Mouse (Mus musculus): ENCODE measurements around the gene Rab24. TPM values are rescaled to one million over a fixed set of nuclear protein-coding genes. Genes with fewer than 3 reads are reported as not detected.

Rab24 gene
- total and polyA plus RNA-seq, 3 experiments, result 67.7 to 136 (median 70.2) TPM

DNA sequence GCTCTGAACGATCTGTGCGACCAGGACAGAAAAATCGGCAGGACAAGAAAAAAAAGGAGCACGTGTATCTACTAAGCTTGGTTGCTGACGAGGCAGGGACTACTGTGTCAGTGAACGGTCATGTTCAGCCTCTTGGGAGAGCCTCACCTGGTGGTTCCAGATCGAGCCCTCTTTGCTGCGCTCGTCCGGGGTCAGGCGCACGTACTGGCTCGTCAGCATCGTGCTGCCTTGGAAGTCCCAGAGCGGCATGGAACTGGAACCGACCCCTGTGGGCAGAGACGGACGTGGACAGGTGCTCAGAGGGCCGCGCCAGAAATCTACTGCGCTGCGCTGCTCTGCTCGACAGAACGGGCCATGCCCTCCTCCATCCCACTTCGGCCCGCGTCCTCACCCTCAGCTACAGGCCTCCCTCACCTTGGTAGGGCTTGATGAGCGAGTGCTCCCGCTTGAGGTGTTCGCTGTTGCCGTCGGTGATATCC lies 40.3 kb upstream of the Rab24 start:
- peaks cover 48% of the 10 kb centered on the region for H3K4me1 ChIP-seq (ENCODE audit: insufficient read depth, low read depth, low read length)
- no peak for TF ChIP-seq GATA2 (IDR thresholded peaks at IDR 0.05; ENCODE audit: borderline replicate concordance, low read depth, low read length)
- TF ChIP-seq CTCF (IDR thresholded peaks at IDR 0.05; ENCODE audit: low read depth, low read length), result no peak
- no peak for TF ChIP-seq TAL1 (conservative IDR thresholded peaks at IDR 0.05; ENCODE audit: low read depth, low read length)
- TF ChIP-seq GATA1 (IDR thresholded peaks at IDR 0.05; ENCODE audit: borderline replicate concordance, low read length), result no peak
- TF ChIP-seq POLR2AphosphoS5 (IDR thresholded peaks at IDR 0.05; ENCODE audit: insufficient replicate concordance, low read depth, low read length), result no peak
- peaks cover 44% of the 10 kb centered on the region for H3K36me3 ChIP-seq (replicated peaks)

DNA sequence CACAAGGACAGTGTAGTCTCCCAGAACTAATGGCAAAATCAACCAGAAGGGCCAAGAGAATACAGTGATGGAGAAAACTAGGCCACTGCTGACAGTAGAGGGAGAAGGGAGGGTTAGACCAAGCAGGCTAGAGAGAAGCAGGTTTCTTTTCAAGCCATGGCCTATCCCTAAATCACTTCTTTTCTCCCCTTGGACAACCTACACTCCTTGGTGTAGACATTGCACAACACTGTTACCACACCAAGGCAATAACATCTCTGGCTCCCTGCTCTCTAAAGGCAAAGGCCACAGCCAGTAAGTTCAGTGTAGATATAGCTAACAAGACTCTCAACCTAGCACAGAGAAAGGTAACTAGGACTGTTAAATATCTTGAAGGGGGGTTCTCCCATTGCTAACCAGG lies 39.4 kb upstream of the Rab24 start:
- ATAC-seq (ENCODE audit: extremely low read depth, insufficient number of reproducible peaks, low FRiP score, poor library complexity, severe bottlenecking), result no peak
- TF ChIP-seq TAL1 (conservative IDR thresholded peaks at IDR 0.05; ENCODE audit: low read depth, low read length) (no peak), GATA2 (IDR thresholded peaks at IDR 0.05; ENCODE audit: borderline replicate concordance, low read depth, low read length) (no peak), POLR2AphosphoS5 (IDR thresholded peaks at IDR 0.05; ENCODE audit: insufficient replicate concordance, low read depth, low read length) (no peak), CTCF (IDR thresholded peaks at IDR 0.05; ENCODE audit: low read depth, low read length) (no peak), GATA1 (IDR thresholded peaks at IDR 0.05; ENCODE audit: borderline replicate concordance, low read length) (no peak)
- H3K36me3 ChIP-seq (replicated peaks), result peaks cover 52% of the 10 kb centered on the region
- no peaks in the 10 kb centered on the region for H3K27me3 ChIP-seq (ENCODE audit: insufficient read depth, low read length)
- peaks cover 53% of the 10 kb centered on the region for H3K4me1 ChIP-seq (ENCODE audit: insufficient read depth, low read depth, low read length)
- H3K4me3 ChIP-seq (ENCODE audit: low read depth, low read length), result peak overlapping the region; percentile 100
- H3K9me3 ChIP-seq (replicated peaks), result no peaks in the 10 kb centered on the region
- DNase-seq (ENCODE audit: low spot score), result no peak

More for the DNA sequence above, 40.3 kb upstream of the Rab24 start:
- DNase-seq (ENCODE audit: low spot score), result no peak
- Histone ChIP-seq H3K4me3 (ENCODE audit: low read depth, low read length) (peak overlapping the region; percentile 100), H3K27me3 (ENCODE audit: insufficient read depth, low read length) (no peaks in the 10 kb centered on the region; the same call in 1 of the 2 replicates), H3K9me3 (replicated peaks) (no peaks in the 10 kb centered on the region)
- no peak for ATAC-seq (ENCODE audit: extremely low read depth, insufficient number of reproducible peaks, low FRiP score, poor library complexity, severe bottlenecking)

DNA sequence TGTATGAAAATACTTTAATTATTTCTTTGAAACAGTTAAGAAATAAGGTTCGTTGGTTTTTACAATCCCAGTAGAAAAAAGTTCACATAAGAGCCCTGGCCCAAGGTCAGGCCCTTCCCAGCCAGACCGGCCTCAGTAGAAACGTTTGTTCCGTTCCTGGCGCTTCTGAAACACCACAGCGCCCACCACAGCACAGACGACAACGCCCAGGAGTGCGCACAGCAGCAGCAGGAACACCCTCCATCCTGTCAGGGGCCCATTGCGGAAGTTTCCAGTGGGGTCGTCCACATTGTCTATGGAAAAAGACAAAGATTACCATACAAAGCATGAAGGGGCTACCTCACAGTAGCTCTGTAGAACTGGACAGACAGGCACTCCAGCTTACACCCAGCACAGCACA lies 25.0 kb upstream of the Rab24 start:
- DNase-seq (ENCODE audit: low spot score), result no peak
- no peaks in the 10 kb centered on the region for H3K9me3 ChIP-seq (replicated peaks)
- no peak for ATAC-seq (ENCODE audit: extremely low read depth, insufficient number of reproducible peaks, low FRiP score, poor library complexity, severe bottlenecking)
- H3K4me3 ChIP-seq (ENCODE audit: low read depth, low read length), result no peak overlapping the region
- H3K4me1 ChIP-seq (ENCODE audit: insufficient read depth, low read depth, low read length), result peaks cover 21% of the 10 kb centered on the region
- H3K27me3 ChIP-seq (ENCODE audit: insufficient read depth, low read length), result no peaks in the 10 kb centered on the region
- TF ChIP-seq GATA1 (IDR thresholded peaks at IDR 0.05; ENCODE audit: borderline replicate concordance, low read length) (no peak), GATA2 (IDR thresholded peaks at IDR 0.05; ENCODE audit: borderline replicate concordance, low read depth, low read length) (no peak), POLR2AphosphoS5 (IDR thresholded peaks at IDR 0.05; ENCODE audit: insufficient replicate concordance, low read depth, low read length) (no peak), TAL1 (conservative IDR thresholded peaks at IDR 0.05; ENCODE audit: low read depth, low read length) (no peak), CTCF (IDR thresholded peaks at IDR 0.05; ENCODE audit: low read depth, low read length) (no peak)
- peaks cover 92% of the 10 kb centered on the region for H3K36me3 ChIP-seq (replicated peaks)

DNA sequence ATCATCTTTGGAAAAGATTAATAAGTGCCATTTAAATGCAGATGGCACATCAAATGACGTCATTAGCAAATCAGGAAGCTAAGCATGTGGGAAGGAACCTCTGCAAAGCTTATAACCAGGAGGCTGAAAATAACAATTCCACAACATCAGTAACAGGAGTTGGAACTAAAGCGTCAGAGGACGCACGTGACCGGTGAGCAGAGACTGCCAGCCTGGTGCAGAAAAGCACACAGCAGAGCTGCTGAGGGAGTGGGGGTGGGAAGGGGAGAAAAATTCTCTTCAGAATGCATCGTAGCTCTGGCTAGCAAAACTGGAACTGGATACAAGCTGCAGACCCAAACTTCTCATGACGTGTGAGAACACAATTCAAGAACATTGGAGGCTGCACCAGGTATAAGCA lies 22.5 kb upstream of the Rab24 start:
- DNase-seq (ENCODE audit: low spot score), result no peak
- Histone ChIP-seq H3K36me3 (replicated peaks) (peaks cover 69% of the 10 kb centered on the region), H3K27me3 (ENCODE audit: insufficient read depth, low read length) (no peaks in the 10 kb centered on the region), H3K9me3 (replicated peaks) (no peaks in the 10 kb centered on the region), H3K4me3 (ENCODE audit: low read depth, low read length) (no peak overlapping the region), H3K4me1 (ENCODE audit: insufficient read depth, low read depth, low read length) (peaks cover 18% of the 10 kb centered on the region)
- TF ChIP-seq POLR2AphosphoS5 (IDR thresholded peaks at IDR 0.05; ENCODE audit: insufficient replicate concordance, low read depth, low read length) (no peak), TAL1 (conservative IDR thresholded peaks at IDR 0.05; ENCODE audit: low read depth, low read length) (no peak), CTCF (IDR thresholded peaks at IDR 0.05; ENCODE audit: low read depth, low read length) (no peak), GATA2 (IDR thresholded peaks at IDR 0.05; ENCODE audit: borderline replicate concordance, low read depth, low read length) (no peak), GATA1 (IDR thresholded peaks at IDR 0.05; ENCODE audit: borderline replicate concordance, low read length) (no peak)
- no peak for ATAC-seq (ENCODE audit: extremely low read depth, insufficient number of reproducible peaks, low FRiP score, poor library complexity, severe bottlenecking)

GRCm38 (mm10) chr13:55342469-55342868 lies 20.7 kb upstream of the Rab24 start:
- no peak overlapping the region for H3K4me3 ChIP-seq (ENCODE audit: low read depth, low read length)
- H3K4me1 ChIP-seq (ENCODE audit: insufficient read depth, low read depth, low read length), result peaks cover 24% of the 10 kb centered on the region
- no peaks in the 10 kb centered on the region for H3K9me3 ChIP-seq (replicated peaks)
- TF ChIP-seq CTCF (IDR thresholded peaks at IDR 0.05; ENCODE audit: low read depth, low read length), result no peak
- TF ChIP-seq GATA1 (IDR thresholded peaks at IDR 0.05; ENCODE audit: borderline replicate concordance, low read length), result no peak
- no peak for TF ChIP-seq POLR2AphosphoS5 (IDR thresholded peaks at IDR 0.05; ENCODE audit: insufficient replicate concordance, low read depth, low read length)
- no peak for TF ChIP-seq TAL1 (conservative IDR thresholded peaks at IDR 0.05; ENCODE audit: low read depth, low read length)
- TF ChIP-seq GATA2 (IDR thresholded peaks at IDR 0.05; ENCODE audit: borderline replicate concordance, low read depth, low read length), result no peak
- peaks cover 51% of the 10 kb centered on the region for H3K36me3 ChIP-seq (replicated peaks)
- DNase-seq (ENCODE audit: low spot score), result no peak
- no peak for ATAC-seq (ENCODE audit: extremely low read depth, insufficient number of reproducible peaks, low FRiP score, poor library complexity, severe bottlenecking)
- H3K27me3 ChIP-seq (ENCODE audit: insufficient read depth, low read length), result peaks cover 8% of the 10 kb centered on the region; the same call in 1 of the 2 replicates

DNA sequence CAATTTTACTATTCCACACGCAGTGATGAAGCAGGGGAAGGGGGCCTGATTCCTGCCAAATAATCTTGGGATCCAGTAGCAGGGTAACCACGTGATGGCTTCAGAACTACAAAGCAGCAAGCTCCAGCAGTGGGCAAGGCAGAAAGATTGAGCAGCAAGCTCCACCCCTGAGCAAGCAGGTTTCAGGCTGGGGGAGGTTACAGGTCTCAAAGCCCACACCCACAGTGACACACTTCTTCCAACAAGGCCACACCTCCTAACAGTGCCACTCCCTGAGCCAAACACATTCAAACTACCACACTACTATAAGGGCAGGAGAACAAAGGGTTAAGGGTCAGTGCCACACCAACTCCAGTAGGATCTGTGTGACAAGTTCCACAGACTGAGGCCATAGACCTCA lies 17.5 kb upstream of the Rab24 start:
- ATAC-seq (ENCODE audit: extremely low read depth, insufficient number of reproducible peaks, low FRiP score, poor library complexity, severe bottlenecking) (no peak), DNase-seq (ENCODE audit: low spot score) (no peak)
- H3K4me3 ChIP-seq (ENCODE audit: low read depth, low read length), result no peak overlapping the region

More for the DNA sequence above, 17.5 kb upstream of the Rab24 start:
- peaks cover 19% of the 10 kb centered on the region for H3K36me3 ChIP-seq (replicated peaks)
- peaks cover 19% of the 10 kb centered on the region for H3K4me1 ChIP-seq (ENCODE audit: insufficient read depth, low read depth, low read length)
- TF ChIP-seq CTCF (IDR thresholded peaks at IDR 0.05; ENCODE audit: low read depth, low read length) (no peak), GATA2 (IDR thresholded peaks at IDR 0.05; ENCODE audit: borderline replicate concordance, low read depth, low read length) (no peak), POLR2AphosphoS5 (IDR thresholded peaks at IDR 0.05; ENCODE audit: insufficient replicate concordance, low read depth, low read length) (no peak), TAL1 (conservative IDR thresholded peaks at IDR 0.05; ENCODE audit: low read depth, low read length) (no peak), GATA1 (IDR thresholded peaks at IDR 0.05; ENCODE audit: borderline replicate concordance, low read length) (no peak)
- no peaks in the 10 kb centered on the region for H3K9me3 ChIP-seq (replicated peaks)
- peaks cover 30% of the 10 kb centered on the region for H3K27me3 ChIP-seq (ENCODE audit: insufficient read depth, low read length)
